Mouse (Mus musculus) liver, embryonic 14.5 days (tissue): ENCODE data around the gene Drg1. TPM values are rescaled to one million over a fixed set of nuclear protein-coding genes. Genes with fewer than 3 reads are reported as not detected.
"Not testable (repeated sequence)": the region's sequence is repeated elsewhere in the genome, so short reads cannot be mapped to it uniquely, and the experiment has no call there.

ENCODE experiments used
- ATAC-seq: fragments of 200-750 bp; cut with Nextera tagmentation; 2 replicates; pipeline ENCODE4 v1.8.0; 2017; ENCODE audit warnings: moderate number of reproducible peaks, mild to moderate bottlenecking, moderate library complexity; ENCODE audit not compliant: insufficient read depth
- DNase-seq, 3 experiments: peaks; one replicate each; pipeline ENCODE4 v3.0.0-alpha.2; 2012 to 2013; ENCODE audit warnings: low read depth in 3 of 3, low spot score in 3 of 3
- H3K27ac ChIP-seq: fragments of 300-500 bp; sonication (generic); 2 replicates; pipeline ENCODE4 v1.5.1; 2014; ENCODE audit warnings: moderate library complexity, mild to moderate bottlenecking, control low read depth, inconsistent platforms
- H3K27me3 ChIP-seq: fragments of 300-500 bp; sonication (generic); 2 replicates; pipeline ENCODE4 v1.6.1; 2014; ENCODE audit warnings: mild to moderate bottlenecking, low read length, moderate library complexity; ENCODE audit not compliant: control insufficient read depth, insufficient read depth
- H3K36me3 ChIP-seq: fragments of 300-500 bp; sonication (generic); replicated peaks from 2 replicates; pipeline ENCODE4 v1.6.1; 2014; ENCODE audit warnings: low read depth; ENCODE audit not compliant: control insufficient read depth, insufficient read depth
- H3K4me1 ChIP-seq, 2 experiments: fragments of 200-500 bp in 1 of 2; fragments of 300-500 bp in 1 of 2; sonication (generic) in 1 of 2; replicated peaks; 2 replicates each; pipeline ENCODE4 v1.6.1; 2012 to 2014; ENCODE audit warnings: antibody characterized with exemption in 1 of 2, inconsistent platforms in 1 of 2, low read length in 1 of 2; ENCODE audit not compliant: control insufficient read depth in 2 of 2, insufficient read depth in 2 of 2
- H3K4me2 ChIP-seq: fragments of 300-500 bp; sonication (generic); 2 replicates; pipeline ENCODE4 v1.6.1; 2014; ENCODE audit warnings: low read depth, mild to moderate bottlenecking, control low read depth, moderate library complexity
- H3K4me3 ChIP-seq, 2 experiments: fragments of 200-500 bp in 1 of 2; fragments of 300-500 bp in 1 of 2; sonication (generic) in 1 of 2; 2 replicates each; pipeline ENCODE4 v1.5.1; 2012 to 2014; ENCODE audit warnings: low read depth in 2 of 2, low read length in 2 of 2, mild to moderate bottlenecking in 2 of 2, control low read depth in 1 of 2, inconsistent platforms in 1 of 2, moderate library complexity in 1 of 2; ENCODE audit not compliant: insufficient read depth in 1 of 2
- H3K9ac ChIP-seq: fragments of 300-500 bp; sonication (generic); replicated peaks from 2 replicates; pipeline ENCODE4 v1.6.1; 2014; ENCODE audit warnings: mild to moderate bottlenecking, control low read depth, moderate library complexity
- H3K9me3 ChIP-seq: fragments of 300-500 bp; sonication (generic); 2 replicates; pipeline ENCODE4 v1.6.1; 2016; ENCODE audit warnings: low read length, mixed read lengths; ENCODE audit not compliant: control insufficient read depth
- WGBS: fragments of 180-500 bp; shearing (Covaris S2); extraction: QIAGEN DNeasy Blood & Tissue Kit; methylation state at CpG from one replicate; pipeline ENCODE4 v1.1.7; 2014; ENCODE audit not compliant: insufficient replicate concordance; 5-methylcytosine and 5-hydroxymethylcytosine counted together
- polyA plus RNA-seq, 2 experiments: library from polyadenylated mRNA; depleted of rRNA in 1 of 2; stranded (reverse) in 1 of 2; unstranded in 1 of 2; fragments of >200 nt; fragmentation: Nextera tagmentation in 1 of 2; extraction: Ambion mirVana in 1 of 2; gene quantifications; 2 replicates each; pipeline versions ENCODE4 v1.2.1 to v1.2.3; 2012 to 2014

Gene Drg1
- polyA plus RNA-seq, 2 experiments = 38.4 to 112 TPM

GRCm38 (mm10) chr11:3173425-3174318, 92.5 kb downstream of the Drg1 start:
- H3K9ac ChIP-seq, H3K9me3 ChIP-seq, DNase-seq, H3K4me2 ChIP-seq, H3K4me3 ChIP-seq, H3K4me1 ChIP-seq, H3K27me3 ChIP-seq, H3K36me3 ChIP-seq, H3K27ac ChIP-seq: not testable (repeated sequence)
- 61% methylated on average over 11 of the region's 11 CpGs for WGBS
- peak; percentile 33 for ATAC-seq

GRCm38 (mm10) chr11:3172526-3172925, 93.7 kb downstream of the Drg1 start:
- WGBS = 52% methylated on average over 5 of the region's 6 CpGs

GRCm38 (mm10) chr11:3171931-3172330, 94.3 kb downstream of the Drg1 start:
- H3K4me1 ChIP-seq, ATAC-seq, H3K36me3 ChIP-seq, H3K9me3 ChIP-seq, H3K4me3 ChIP-seq, H3K27me3 ChIP-seq, H3K27ac ChIP-seq, DNase-seq, H3K9ac ChIP-seq, H3K4me2 ChIP-seq: not testable (repeated sequence)
- WGBS = 40% methylated on average over 1 of the region's 1 CpGs

More at GRCm38 (mm10) chr11:3172526-3172925, 93.7 kb downstream of the Drg1 start:
- not testable (repeated sequence) for H3K4me1 ChIP-seq, ATAC-seq, H3K27me3 ChIP-seq, H3K36me3 ChIP-seq, H3K4me3 ChIP-seq, H3K27ac ChIP-seq, H3K9ac ChIP-seq, H3K9me3 ChIP-seq, DNase-seq, H3K4me2 ChIP-seq

GRCm38 (mm10) chr11:3169042-3169441, 97.2 kb downstream of the Drg1 start:
- H3K9ac ChIP-seq, H3K36me3 ChIP-seq, H3K27ac ChIP-seq, H3K4me2 ChIP-seq, H3K4me1 ChIP-seq, H3K4me3 ChIP-seq, H3K9me3 ChIP-seq, H3K27me3 ChIP-seq, DNase-seq, ATAC-seq: not testable (repeated sequence)
- 36% methylated on average over 2 of the region's 2 CpGs for WGBS

- not testable (repeated sequence) for DNase-seq, ATAC-seq, H3K9ac ChIP-seq, H3K4me1 ChIP-seq, H3K4me2 ChIP-seq, H3K27ac ChIP-seq, H3K36me3 ChIP-seq, H3K27me3 ChIP-seq, H3K4me3 ChIP-seq, H3K9me3 ChIP-seq
- WGBS = 46% methylated on average over 4 of the region's 4 CpGs
Measured at GRCm38 (mm10) chr11:3167571-3168001, 98.6 kb downstream of the Drg1 start.

GRCm38 (mm10) chr11:3167129-3167528, 99.1 kb downstream of the Drg1 start:
- ATAC-seq, H3K4me1 ChIP-seq, DNase-seq, H3K27ac ChIP-seq, H3K9ac ChIP-seq, H3K27me3 ChIP-seq, H3K4me3 ChIP-seq, H3K36me3 ChIP-seq, H3K4me2 ChIP-seq, H3K9me3 ChIP-seq: not testable (repeated sequence)
- WGBS = 68% methylated on average over 4 of the region's 4 CpGs

- H3K4me2 ChIP-seq, H3K4me3 ChIP-seq, H3K27me3 ChIP-seq, H3K9ac ChIP-seq, DNase-seq, H3K9me3 ChIP-seq, H3K36me3 ChIP-seq, H3K27ac ChIP-seq, H3K4me1 ChIP-seq, ATAC-seq: not testable (repeated sequence)
Measured at GRCm38 (mm10) chr11:3166321-3166720, 99.9 kb downstream of the Drg1 start.

- not testable (repeated sequence) for H3K27me3 ChIP-seq, H3K4me1 ChIP-seq, H3K9ac ChIP-seq, H3K27ac ChIP-seq, H3K4me2 ChIP-seq, H3K4me3 ChIP-seq, DNase-seq, H3K36me3 ChIP-seq, H3K9me3 ChIP-seq
- 67% methylated on average over 3 of the region's 5 CpGs for WGBS
- 0 out of 2 replicates have a peak, but pooled peaks have one; percentile 4 for ATAC-seq
Measured at GRCm38 (mm10) chr11:3165210-3165782, 100.9 kb downstream of the Drg1 start.
